Mouse (Mus musculus) heart, adult 2 months (tissue): ENCODE results near the gene Olfr60. TPM values are rescaled to one million over a fixed set of nuclear protein-coding genes. Genes with fewer than 3 reads are reported as not detected.

ENCODE experiments used
- DNase-seq, 2 experiments: peaks; one replicate each; pipeline ENCODE4 v3.0.0; 2021
- H3K27ac ChIP-seq: fragments of 200-600 bp; 2 replicates; pipeline ENCODE4 v1.8.1; 2022
- H3K27me3 ChIP-seq: fragments of 200-500 bp; 2 replicates; pipeline ENCODE4 v1.6.1; 2012; ENCODE audit warnings: mild to moderate bottlenecking, low read length, inconsistent platforms, mixed read lengths; ENCODE audit not compliant: control insufficient read depth, insufficient read depth
- H3K36me3 ChIP-seq: fragments of 200-500 bp; 2 replicates; pipeline ENCODE4 v1.6.1; 2012; ENCODE audit warnings: low read length, inconsistent platforms; ENCODE audit not compliant: control insufficient read depth, insufficient read depth
- H3K4me1 ChIP-seq: fragments of 200-500 bp; 2 replicates; pipeline ENCODE4 v1.6.1; 2011; ENCODE audit warnings: low read length; ENCODE audit not compliant: control insufficient read depth, insufficient read depth
- H3K4me3 ChIP-seq: fragments of 200-600 bp; 2 replicates; pipeline ENCODE4 v1.8.1; 2022
- H3K79me2 ChIP-seq: fragments of 200-500 bp; replicated peaks from 2 replicates; pipeline ENCODE4 v1.6.1; 2012; ENCODE audit warnings: mild to moderate bottlenecking, inconsistent platforms, low read length, moderate library complexity, mixed read lengths; ENCODE audit not compliant: control insufficient read depth, insufficient read depth
- H3K9ac ChIP-seq: fragments of 200-500 bp; 2 replicates; pipeline ENCODE4 v1.6.1; 2012; ENCODE audit warnings: low read depth, mild to moderate bottlenecking, control low read depth, inconsistent platforms, low read length, mixed read lengths
- CTCF ChIP-seq: fragments of 200-600 bp; IDR thresholded peaks from 2 replicates; pipeline ENCODE4 v1.8.1; 2022; ENCODE audit warnings: antibody characterized with exemption, mild to moderate bottlenecking, moderate library complexity
- EP300 ChIP-seq: fragments of 200-500 bp; IDR thresholded peaks from 2 replicates; pipeline ENCODE4 v1.6.1; 2011; ENCODE audit warnings: low read depth, low read length, control low read depth; ENCODE audit not compliant: insufficient read depth
- POLR2A ChIP-seq: fragments of 200-500 bp; IDR thresholded peaks from 2 replicates; pipeline ENCODE4 v1.6.1; 2011; ENCODE audit warnings: mild to moderate bottlenecking, low read depth, low read length, control low read depth; ENCODE audit not compliant: insufficient read depth
- WGBS: fragments of 180-500 bp; shearing (Covaris S2); methylation state at CpG from one replicate; pipeline ENCODE4 v1.1.7; 2018; 5-methylcytosine and 5-hydroxymethylcytosine counted together
- intact Hi-C: fragments of 180-260 bp; cut with DNase I; formaldehyde crosslinking; loops from one replicate; pipeline ENCODE4 v1.15.1; 2025
- long read RNA-seq: library from polyadenylated mRNA; stranded (forward); transcript quantifications from one replicate; pipeline ENCODE4 v2.0.0, GENCODE M21; 2021
- polyA plus RNA-seq: library from polyadenylated mRNA; depleted of rRNA; stranded (reverse); fragments of >200 nt; gene quantifications from 2 replicates; pipeline ENCODE4 v1.2.3, GENCODE M21; 2012; rRNA removed
- total RNA-seq, 2 experiments: library from RNA; stranded (reverse); gene quantifications; 2 replicates each; pipeline ENCODE4 v1.2.3; 2021

Olfr60 gene
- total RNA-seq: not detected
- not detected in 2 replicates for polyA plus RNA-seq
- long read RNA-seq: 0 reads

DNA sequence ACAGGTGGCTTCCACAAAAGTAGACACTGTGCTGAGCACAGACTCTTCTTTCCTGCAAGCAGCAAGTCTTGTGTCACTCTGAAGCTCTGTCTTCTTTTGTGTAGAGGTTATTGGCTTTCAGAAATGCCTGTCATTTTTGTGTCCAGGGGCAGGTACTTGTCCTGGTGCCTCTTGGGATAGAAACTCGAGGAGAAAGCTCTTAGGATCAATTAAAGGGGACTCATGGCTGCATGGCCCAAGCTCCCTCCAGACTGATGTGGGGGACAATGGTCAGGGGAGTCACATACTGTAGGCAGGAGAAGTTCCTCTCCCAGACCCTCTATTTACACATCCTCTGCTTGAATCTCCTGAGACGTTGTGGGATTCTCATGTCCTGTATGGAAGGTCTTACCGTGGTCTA, at the start of gene Olfr60:
TSS of gene Olfr60 (minus strand) at position 101 of the 400 bp plus-strand sequence.
- WGBS: 52% methylated on average over 3 of the region's 3 CpGs
- no peak for TF ChIP-seq POLR2A
- Histone ChIP-seq H3K79me2 (no peaks in the 10 kb centered on the region), H3K36me3 (no peaks in the 10 kb centered on the region), H3K4me3 (no peak within 1 kb of the TSS), H3K27ac (no peak within 1 kb of the TSS), H3K4me1 (no peaks in the 10 kb centered on the region), H3K27me3 (no peaks in the 10 kb centered on the region), H3K9ac (no peak within 1 kb of the TSS)
- intact Hi-C loops: no loop called here
- no peak for DNase-seq

DNA sequence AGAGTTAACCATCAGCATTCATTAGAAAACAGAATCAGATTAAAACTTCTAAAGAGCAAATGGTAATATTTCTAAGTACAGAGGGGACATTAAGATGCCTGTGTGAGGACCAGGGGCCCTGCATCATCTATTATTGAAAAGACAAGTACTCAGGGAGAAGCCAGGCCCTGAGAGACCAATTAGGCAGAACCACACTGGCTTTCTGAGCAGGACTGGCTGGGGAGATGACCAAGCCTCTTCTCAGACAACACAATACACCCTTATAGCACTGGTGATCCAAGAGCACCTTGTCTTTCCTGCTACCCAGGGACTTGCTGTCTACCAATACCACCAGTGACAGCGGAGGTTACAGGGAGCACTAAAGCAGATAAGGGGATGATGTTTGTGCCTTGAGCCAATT, 41.3 kb upstream of the Olfr60 start, which contains the start of gene Olfr531:
TSS of gene Olfr531 (minus strand) at position 101 of the 400 bp plus-strand sequence.
- Histone ChIP-seq H3K4me1 (no peaks in the 10 kb centered on the region), H3K27me3 (no peaks in the 10 kb centered on the region), H3K36me3 (no peaks in the 10 kb centered on the region), H3K27ac (no peak within 1 kb of the TSS), H3K4me3 (no peak within 1 kb of the TSS), H3K79me2 (no peaks in the 10 kb centered on the region), H3K9ac (no peak within 1 kb of the TSS)
- 71% methylated on average over 1 of the region's 1 CpGs for WGBS
- TF ChIP-seq CTCF (no peak), POLR2A (no peak), EP300 (no peak)
- intact Hi-C loops: no loop called here
- DNase-seq: no peak

GRCm38 (mm10) chr7:140376911-140377310, 15.4 kb upstream of the Olfr60 start:
- Histone ChIP-seq H3K9ac (no peak overlapping the region), H3K4me3 (no peak overlapping the region), H3K27ac (no peak overlapping the region), H3K36me3 (no peaks in the 10 kb centered on the region), H3K27me3 (no peaks in the 10 kb centered on the region), H3K4me1 (no peaks in the 10 kb centered on the region), H3K79me2 (no peaks in the 10 kb centered on the region)
- WGBS: 91% methylated on average over 2 of the region's 2 CpGs
- intact Hi-C loops: no loop called here
- DNase-seq: no peak
- no peak for TF ChIP-seq POLR2A
- TF ChIP-seq CTCF: no peak
- no peak for TF ChIP-seq EP300

- Histone ChIP-seq H3K79me2 (no peaks in the 10 kb centered on the region), H3K9ac (no peak within 1 kb of the TSS), H3K36me3 (no peaks in the 10 kb centered on the region), H3K4me3 (no peak within 1 kb of the TSS), H3K27ac (no peak within 1 kb of the TSS), H3K4me1 (no peaks in the 10 kb centered on the region), H3K27me3 (no peaks in the 10 kb centered on the region)
- no peak for TF ChIP-seq CTCF
- no peak for TF ChIP-seq POLR2A
- TF ChIP-seq EP300: no peak
- no peak for DNase-seq
- 42% methylated on average over 1 of the region's 1 CpGs for WGBS
- intact Hi-C loops: no loop called here
Measured at GRCm38 (mm10) chr7:140376231-140376630, 14.8 kb upstream of the Olfr60 start, which contains the start of gene Olfr530. TSS of gene Olfr530 (minus strand) at chr7:140376331.

DNA sequence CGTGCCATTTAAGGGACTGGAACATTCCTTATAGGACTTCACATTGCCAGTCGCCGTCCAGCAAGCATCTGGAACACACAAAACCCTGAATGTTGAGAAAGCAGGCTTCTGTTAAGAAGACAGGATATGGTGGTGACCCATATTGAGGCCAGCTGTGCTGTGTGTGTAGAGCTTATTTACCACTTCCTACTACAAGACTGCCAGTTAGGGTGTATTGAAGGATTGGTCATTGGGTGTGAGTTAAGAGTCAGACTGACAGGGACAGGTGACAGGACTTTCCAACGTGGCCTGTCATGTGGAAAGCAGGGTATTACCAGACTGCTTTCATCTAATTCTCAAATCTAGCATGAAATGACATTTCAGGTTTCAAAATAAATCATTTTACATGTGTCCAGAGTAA, 12.8 kb upstream of the Olfr60 start:
- Histone ChIP-seq H3K27me3 (no peaks in the 10 kb centered on the region), H3K36me3 (no peaks in the 10 kb centered on the region), H3K4me3 (no peak overlapping the region), H3K27ac (no peak overlapping the region), H3K79me2 (no peaks in the 10 kb centered on the region), H3K9ac (no peak overlapping the region), H3K4me1 (no peaks in the 10 kb centered on the region)
- DNase-seq: no peak
- WGBS: 63% methylated on average over 4 of the region's 4 CpGs
- no peak for TF ChIP-seq CTCF
- no peak for TF ChIP-seq EP300
- no peak for TF ChIP-seq POLR2A
- intact Hi-C loops: no loop called here

GRCm38 (mm10) chr7:140333717-140334116, 27.8 kb downstream of the Olfr60 start, which contains the start of gene Olfr527:
TSS of gene Olfr527 (plus strand) at chr7:140334017.
- H3K36me3 ChIP-seq: no peaks in the 10 kb centered on the region
- no peak within 1 kb of the TSS for H3K4me3 ChIP-seq
- H3K27ac ChIP-seq: no peak within 1 kb of the TSS
- 68% methylated on average over 2 of the region's 2 CpGs for WGBS
- intact Hi-C loops: no loop called here
- TF ChIP-seq POLR2A: no peak
- TF ChIP-seq EP300: no peak
- TF ChIP-seq CTCF: no peak
- no peaks in the 10 kb centered on the region for H3K27me3 ChIP-seq
- H3K9ac ChIP-seq: no peak within 1 kb of the TSS
- DNase-seq: no peak
- no peaks in the 10 kb centered on the region for H3K4me1 ChIP-seq
- no peaks in the 10 kb centered on the region for H3K79me2 ChIP-seq
